Mouse (Mus musculus) cerebellum, adult 2 months (tissue): ENCODE measurements around the gene Zfpm1. TPM values are rescaled to one million over a fixed set of nuclear protein-coding genes. Genes with fewer than 3 reads are reported as not detected.
A peak's percentile ranks its signal among the peaks of the same experiment; 100 is the strongest.

Experiments used
- DNase-seq, 2 experiments: peaks; one replicate each; pipeline ENCODE4 v3.0.0; 2021
- H3K27ac ChIP-seq: fragments of 200-500 bp; 2 replicates; pipeline ENCODE4 v1.5.1; 2012; ENCODE audit warnings: low read length, control low read depth, inconsistent platforms; ENCODE audit not compliant: insufficient read depth
- H3K27me3 ChIP-seq: fragments of 200-500 bp; 2 replicates; pipeline ENCODE4 v1.6.1; 2012; ENCODE audit warnings: inconsistent platforms, mild to moderate bottlenecking, low read length, moderate library complexity; ENCODE audit not compliant: control insufficient read depth, insufficient read depth
- H3K4me1 ChIP-seq: fragments of 200-500 bp; 2 replicates; pipeline ENCODE4 v1.6.1; 2011; ENCODE audit warnings: low read length; ENCODE audit not compliant: control insufficient read depth, insufficient read depth
- H3K4me3 ChIP-seq: fragments of 200-500 bp; replicated peaks from 2 replicates; pipeline ENCODE3; 2011; ENCODE audit warnings: mild to moderate bottlenecking, low read depth, low read length, control low read depth; ENCODE audit not compliant: insufficient read depth
- CTCF ChIP-seq: fragments of 200-500 bp; IDR thresholded peaks from 2 replicates; pipeline ENCODE4 v1.5.1; 2011; ENCODE audit warnings: low read depth, mild to moderate bottlenecking, control low read depth, low read length, moderate library complexity, borderline replicate concordance; ENCODE audit not compliant: insufficient read depth
- POLR2A ChIP-seq: fragments of 200-500 bp; IDR thresholded peaks from 2 replicates; pipeline ENCODE4 v1.6.1; 2011; ENCODE audit warnings: low read length, control low read depth, borderline replicate concordance; ENCODE audit not compliant: insufficient read depth
- WGBS: fragments of 180-500 bp; shearing (Covaris S2); methylation state at CpG from one replicate; pipeline ENCODE4 v1.1.7; 2018; 5-methylcytosine and 5-hydroxymethylcytosine counted together
- polyA plus RNA-seq: library from polyadenylated mRNA; depleted of rRNA; stranded (reverse); fragments of >200 nt; gene quantifications from 2 replicates; pipeline ENCODE4 v1.2.3, GENCODE M21; 2012

The Zfpm1 gene
- polyA plus RNA-seq, 1 experiment = 20.1 TPM

- 12% methylated on average over 33 of the region's 33 CpGs for WGBS
- H3K4me1 ChIP-seq = peaks cover 38% of the 10 kb centered on the region
- peak overlapping the region; percentile 62 for H3K4me3 ChIP-seq
- peak in 1 of 2 experiments; percentile 53 for DNase-seq
- no peaks in the 10 kb centered on the region for H3K27me3 ChIP-seq
- no peak overlapping the region for H3K27ac ChIP-seq
- TF ChIP-seq POLR2A = no peak
- TF ChIP-seq CTCF = 0 out of 2 replicates have a peak, but pooled peaks have one; percentile 2
These were observed 2.3 kb downstream of the Zfpm1 start for GRCm38 (mm10) chr8:122284203-122284658.

- Histone ChIP-seq H3K27ac (no peak overlapping the region), H3K4me3 (no peak overlapping the region), H3K4me1 (peaks cover 38% of the 10 kb centered on the region), H3K27me3 (no peaks in the 10 kb centered on the region)
- WGBS = 41% methylated on average over 21 of the region's 21 CpGs
- DNase-seq = no peak
- TF ChIP-seq POLR2A = no peak
- TF ChIP-seq CTCF = no peak
These were observed 2.8 kb downstream of the Zfpm1 start for GRCm38 (mm10) chr8:122284659-122285261.

DNA sequence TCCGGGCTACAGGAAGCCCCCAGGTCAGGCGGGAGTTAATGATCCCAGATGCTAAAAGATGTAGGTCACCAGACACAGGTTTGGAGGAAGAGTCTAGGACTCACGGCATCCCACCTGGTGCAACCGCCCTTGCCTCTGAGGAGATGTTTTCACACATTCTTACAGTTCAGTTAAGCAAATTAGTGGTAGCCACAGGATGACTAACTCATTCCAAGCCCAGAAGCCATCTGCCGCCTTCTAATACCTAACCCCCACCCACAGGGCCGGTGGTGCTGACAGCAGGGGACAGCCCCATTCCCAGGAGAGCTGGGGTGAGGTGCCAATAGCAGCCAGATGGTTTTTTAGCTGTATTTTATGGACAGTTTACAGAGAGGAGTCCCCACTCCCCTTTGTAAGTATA is 3.8 kb downstream of the Zfpm1 start:
- no peaks in the 10 kb centered on the region for H3K27me3 ChIP-seq
- no peak overlapping the region for H3K27ac ChIP-seq
- no peak for TF ChIP-seq POLR2A
- TF ChIP-seq CTCF = no peak
- peak; percentile 40 to 56 for DNase-seq
- H3K4me1 ChIP-seq = peaks cover 44% of the 10 kb centered on the region
- WGBS = 39% methylated on average over 6 of the region's 6 CpGs
- no peak overlapping the region for H3K4me3 ChIP-seq

- no peak overlapping the region for H3K27ac ChIP-seq
- H3K27me3 ChIP-seq = no peaks in the 10 kb centered on the region
- no peak for DNase-seq
- WGBS = 93% methylated on average over 10 of the region's 10 CpGs
- no peak overlapping the region for H3K4me3 ChIP-seq
- no peak for TF ChIP-seq POLR2A
- no peak for TF ChIP-seq CTCF
- peaks cover 44% of the 10 kb centered on the region for H3K4me1 ChIP-seq
These were observed 5.0 kb downstream of the Zfpm1 start for GRCm38 (mm10) chr8:122286899-122287298.

- DNase-seq = no peak
These were observed 5.8 kb downstream of the Zfpm1 start for GRCm38 (mm10) chr8:122287742-122288141.

DNA sequence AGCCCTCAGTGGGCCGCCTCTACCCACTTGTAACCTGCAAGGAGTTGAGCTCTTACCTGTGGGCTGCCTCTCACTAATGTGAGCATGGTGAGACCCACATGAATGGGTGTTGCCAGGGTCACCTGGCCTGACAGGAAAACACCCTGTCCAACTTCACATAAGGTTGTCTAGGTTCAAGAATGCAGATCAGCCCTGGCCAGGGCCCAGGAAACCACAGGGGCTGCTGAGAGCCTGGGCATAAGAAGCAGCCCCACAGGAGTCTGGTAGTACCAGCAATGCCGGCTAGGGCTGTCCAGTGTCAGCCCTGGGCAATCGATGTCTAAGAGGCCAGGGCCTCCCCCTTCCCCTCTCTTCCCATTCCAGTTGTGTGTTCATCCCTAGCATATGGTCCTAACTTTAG is 6.4 kb downstream of the Zfpm1 start:
- peaks cover 44% of the 10 kb centered on the region for H3K4me1 ChIP-seq
- WGBS = 46% methylated on average over 3 of the region's 3 CpGs
- no peak for DNase-seq
- H3K27me3 ChIP-seq = no peaks in the 10 kb centered on the region
- TF ChIP-seq CTCF (no peak), POLR2A (no peak)
- H3K4me3 ChIP-seq = no peak overlapping the region
- H3K27ac ChIP-seq = no peak overlapping the region

More at GRCm38 (mm10) chr8:122287742-122288141, 5.8 kb downstream of the Zfpm1 start:
- H3K27me3 ChIP-seq = no peaks in the 10 kb centered on the region
- no peak overlapping the region for H3K4me3 ChIP-seq
- no peak for TF ChIP-seq POLR2A
- no peak for TF ChIP-seq CTCF
- WGBS = 94% methylated on average over 8 of the region's 8 CpGs
- no peak overlapping the region for H3K27ac ChIP-seq
- peaks cover 44% of the 10 kb centered on the region for H3K4me1 ChIP-seq

GRCm38 (mm10) chr8:122291075-122291474 is 9.1 kb downstream of the Zfpm1 start:
- H3K27ac ChIP-seq = no peak overlapping the region
- H3K4me1 ChIP-seq = peaks cover 36% of the 10 kb centered on the region
- H3K27me3 ChIP-seq = no peaks in the 10 kb centered on the region
- H3K4me3 ChIP-seq = no peak overlapping the region
- no peak for DNase-seq
- TF ChIP-seq CTCF (no peak), POLR2A (no peak)
- 88% methylated on average over 12 of the region's 12 CpGs for WGBS

GRCm38 (mm10) chr8:122291549-122291948 is 9.6 kb downstream of the Zfpm1 start:
- WGBS = 71% methylated on average over 10 of the region's 10 CpGs
- Histone ChIP-seq H3K4me3 (no peak overlapping the region), H3K27me3 (no peaks in the 10 kb centered on the region), H3K27ac (no peak overlapping the region), H3K4me1 (peaks cover 36% of the 10 kb centered on the region)
- DNase-seq = no peak
- no peak for TF ChIP-seq CTCF
- TF ChIP-seq POLR2A = no peak
